Mouse (Mus musculus): ENCODE results near the gene Sbf2.

The Sbf2 gene

DNA sequence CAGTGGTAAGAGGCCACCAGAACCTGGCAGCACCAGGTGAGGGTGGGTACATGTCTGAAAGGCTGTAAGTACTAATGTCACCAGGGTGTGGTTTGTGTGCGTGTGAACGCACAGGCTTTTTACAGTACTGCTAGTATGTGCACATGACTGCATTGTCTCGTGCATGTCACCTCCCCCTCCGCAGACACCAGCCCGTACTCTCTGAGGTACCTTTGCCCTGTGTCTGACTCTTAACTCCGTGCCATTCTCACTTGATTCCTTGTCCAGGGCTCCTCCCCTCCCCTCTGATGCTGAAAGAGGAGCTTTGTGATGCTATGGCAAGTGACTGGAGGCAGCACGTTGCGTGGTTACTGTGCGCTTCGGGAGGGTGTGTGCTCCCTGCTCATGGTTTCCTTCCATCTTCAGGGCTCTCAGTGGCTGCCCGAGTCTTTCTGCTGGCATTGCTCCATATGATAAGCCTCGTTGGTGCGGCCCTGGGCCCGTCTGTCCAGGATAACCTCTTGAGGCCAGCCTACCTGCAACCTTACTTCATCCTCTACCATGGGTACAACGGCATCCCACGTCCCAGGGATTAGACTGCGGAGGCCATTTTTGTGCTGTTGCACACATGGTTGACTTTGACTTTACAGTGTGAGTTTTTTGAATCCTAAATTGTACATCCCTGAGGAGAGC is 315.8 kb downstream of the Sbf2 start:
- 92% methylated on average over 17 of the region's 17 CpGs for WGBS

DNA sequence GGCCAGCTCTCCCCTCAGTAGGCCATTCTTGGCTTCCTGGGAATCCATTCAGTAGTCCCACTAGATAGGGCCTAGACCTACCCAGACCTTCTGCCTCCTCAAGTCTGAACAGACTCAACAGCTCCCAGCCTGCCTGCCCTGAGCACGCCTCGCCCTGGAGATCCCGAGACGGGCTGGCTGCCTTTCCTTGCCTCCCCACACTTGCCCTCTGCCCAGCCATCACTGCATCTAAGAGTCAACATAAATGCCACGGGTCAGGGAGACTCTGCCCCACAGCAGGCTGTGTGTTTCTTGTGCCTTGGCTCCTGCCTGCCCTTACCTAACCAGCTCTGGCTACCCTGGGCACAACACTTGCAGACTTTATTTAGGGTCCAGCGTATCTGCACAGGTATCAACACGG is 316.6 kb downstream of the Sbf2 start:
- 93% methylated on average over 7 of the region's 7 CpGs for WGBS

DNA sequence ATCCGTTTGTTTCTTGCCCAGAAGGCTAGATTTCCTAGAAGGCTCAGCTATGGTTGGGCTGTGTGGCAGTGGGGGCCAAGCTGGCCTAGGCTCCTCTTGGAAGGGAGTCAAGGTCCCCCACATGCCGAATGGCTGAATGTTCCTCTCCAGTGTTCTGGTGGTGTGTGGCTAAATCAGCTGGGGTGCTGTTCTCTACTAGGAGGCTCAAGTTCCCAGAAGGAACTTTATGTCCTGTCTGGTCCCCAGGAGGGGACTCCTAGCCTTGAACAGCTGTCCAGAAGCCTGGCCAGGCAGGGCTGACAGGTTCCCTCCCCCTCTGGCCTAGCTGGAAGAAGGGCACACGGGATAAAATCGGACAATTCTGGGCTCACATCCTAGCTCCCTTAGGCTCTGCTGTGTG is 317.1 kb downstream of the Sbf2 start:
- WGBS: 71% methylated on average over 4 of the region's 4 CpGs

DNA sequence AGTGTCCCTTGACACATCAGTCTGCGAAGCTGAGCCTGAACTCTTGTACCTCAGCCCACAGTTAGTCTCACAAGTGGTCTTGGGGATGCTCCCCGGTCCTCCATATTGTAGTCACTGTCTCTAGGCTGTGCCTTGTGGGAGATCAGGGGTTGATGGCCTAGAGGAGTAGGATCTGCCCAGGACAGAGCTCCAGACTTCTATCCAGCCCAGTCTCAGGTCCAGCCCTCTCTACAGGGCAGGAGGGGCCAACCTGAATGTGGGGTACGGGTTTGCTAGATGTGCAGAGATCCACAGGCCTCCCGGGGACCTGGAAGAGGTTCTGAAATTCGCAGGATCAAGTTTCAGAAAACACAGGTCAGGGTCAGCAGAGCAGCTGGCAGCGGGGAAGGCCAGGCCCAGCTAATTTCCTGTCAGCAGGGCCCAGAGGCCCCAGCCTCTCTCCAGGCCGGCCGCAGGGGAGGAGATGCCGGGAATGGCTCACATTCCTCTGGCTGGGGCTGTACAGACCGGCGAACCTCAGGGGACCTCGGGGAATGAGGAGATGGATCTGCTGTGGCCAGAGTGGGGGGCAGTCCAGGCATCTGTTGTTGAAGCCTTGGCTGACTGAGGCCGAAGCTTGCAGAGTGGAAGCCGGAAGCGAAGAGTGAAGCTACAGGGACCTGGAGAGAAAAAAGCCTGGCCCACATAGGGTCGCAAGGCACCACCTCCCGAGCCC is 317.7 kb downstream of the Sbf2 start:
- WGBS: 69% methylated on average over 17 of the region's 17 CpGs

DNA sequence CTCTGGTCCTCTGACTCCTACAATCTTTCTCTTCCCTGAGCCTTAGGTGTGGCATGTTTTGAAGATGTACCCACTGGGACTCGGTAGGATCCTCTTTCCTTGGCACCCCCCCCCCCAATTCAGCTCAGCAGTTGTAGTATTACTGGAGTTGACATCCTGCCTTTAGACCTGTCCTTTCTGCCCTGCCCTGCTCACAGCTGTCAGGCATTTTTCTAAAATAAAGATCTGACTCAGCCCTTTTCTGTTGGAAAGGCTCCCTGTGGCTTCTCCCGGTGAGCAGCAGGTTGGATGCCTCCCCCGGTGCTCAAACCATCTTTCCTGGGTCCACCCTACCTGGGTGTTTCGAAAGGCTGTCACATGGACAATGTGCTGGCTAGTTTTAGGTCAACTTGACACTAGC is 325.1 kb downstream of the Sbf2 start:
- WGBS: 73% methylated on average over 4 of the region's 4 CpGs

DNA sequence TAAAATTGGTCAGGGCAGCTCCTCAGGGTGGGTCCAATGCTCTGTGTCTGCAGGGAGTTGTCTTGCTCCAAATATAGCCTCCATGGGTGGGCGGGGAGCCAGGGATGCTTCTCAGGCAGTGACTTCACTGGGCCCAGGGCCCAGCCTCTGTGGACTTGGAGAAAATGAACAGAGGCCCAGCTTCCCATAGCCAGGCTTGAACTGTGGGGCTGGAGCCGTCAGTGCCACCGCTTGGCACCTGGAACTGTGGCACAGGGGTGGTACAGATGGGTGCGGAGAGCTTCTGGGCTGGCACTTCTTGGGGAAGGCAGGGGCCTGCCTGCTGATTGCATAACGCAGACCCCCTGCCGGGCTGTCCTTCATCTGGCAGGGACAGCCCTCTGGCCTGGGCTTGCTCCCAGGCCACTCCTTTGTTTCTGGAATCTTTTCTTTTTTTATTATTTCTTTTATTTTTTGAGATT is 326.0 kb downstream of the Sbf2 start:
- WGBS: 57% methylated on average over 6 of the region's 6 CpGs

DNA sequence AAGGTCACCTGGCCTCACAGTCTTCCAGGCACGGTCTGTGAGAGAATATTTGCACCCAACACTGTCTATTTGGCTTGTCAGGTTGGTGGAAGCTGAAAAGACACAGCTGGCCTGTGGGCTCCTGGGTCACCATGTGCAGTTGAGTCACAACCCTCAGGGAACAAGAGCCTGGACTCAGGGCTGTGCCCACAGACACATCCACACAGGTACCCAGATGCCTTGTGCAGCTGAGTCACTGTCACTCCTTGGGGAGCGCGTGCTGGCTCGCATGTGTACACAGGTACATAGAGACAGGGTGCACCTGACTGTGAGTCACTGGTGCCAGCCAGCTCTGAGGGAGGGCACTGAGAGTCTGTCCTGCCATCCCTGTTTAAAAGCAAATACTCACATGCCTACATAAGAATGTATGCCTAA is 326.5 kb downstream of the Sbf2 start:
- 84% methylated on average over 4 of the region's 4 CpGs for WGBS

DNA sequence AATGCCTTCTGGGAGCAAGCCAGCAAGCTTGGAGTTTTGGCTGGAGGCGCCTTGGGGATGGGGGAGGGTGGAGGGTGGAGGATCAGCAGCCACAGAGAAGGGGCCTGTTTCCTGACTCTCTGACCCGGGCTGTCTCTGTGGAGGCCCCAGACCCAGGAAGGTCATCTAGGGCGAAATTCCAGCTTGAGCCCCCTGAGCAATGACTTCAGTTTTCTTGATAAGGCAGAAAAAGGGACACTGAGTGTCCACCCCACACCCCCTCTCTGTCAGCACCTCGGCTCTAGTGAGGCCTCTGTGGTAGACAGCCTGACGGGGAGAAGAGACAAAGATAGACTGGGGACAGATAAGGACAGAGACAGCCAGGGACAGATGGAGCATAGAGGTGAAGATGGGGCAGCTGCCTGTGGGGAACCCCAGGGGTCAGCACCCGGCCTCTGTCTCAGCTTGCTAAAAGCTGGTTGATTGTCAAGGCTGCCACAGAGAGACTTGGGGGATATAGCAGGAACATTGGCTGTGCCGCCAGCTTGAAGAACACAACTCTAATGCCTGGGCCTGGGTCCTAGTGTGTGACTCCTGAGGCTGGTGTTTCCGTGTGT is 327.1 kb downstream of the Sbf2 start:
- WGBS: 78% methylated on average over 8 of the region's 8 CpGs

DNA sequence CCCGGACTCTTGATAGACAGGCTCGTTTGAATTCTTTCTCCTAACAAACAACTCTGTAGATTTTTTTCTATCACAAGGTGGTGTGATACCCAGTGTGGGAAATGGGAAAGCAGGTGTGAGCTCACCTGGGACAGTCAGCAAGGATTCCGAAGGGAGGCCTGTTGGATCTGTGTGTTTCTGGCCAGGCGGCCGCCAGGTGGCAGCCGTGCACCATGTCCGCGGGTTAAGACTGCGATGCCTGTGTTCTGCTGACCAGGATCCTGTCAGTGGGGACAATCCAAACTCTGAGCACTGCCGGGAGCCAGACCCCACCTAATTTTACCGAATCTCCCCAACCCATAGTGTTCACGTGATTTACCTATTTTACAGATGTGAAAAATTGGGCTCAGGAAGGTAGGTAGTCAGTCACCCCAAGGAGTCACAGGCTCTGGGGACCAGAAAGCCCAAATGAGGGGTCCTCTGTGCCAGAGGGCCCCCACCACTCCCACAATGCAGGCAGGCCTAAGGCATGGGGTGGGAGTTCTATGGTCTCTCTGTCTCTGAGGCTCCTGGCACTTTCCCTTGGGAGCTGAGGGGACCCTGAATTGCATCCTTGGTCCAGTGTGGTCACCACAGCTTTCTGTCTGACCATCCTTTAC is 327.8 kb downstream of the Sbf2 start:
- WGBS: 11% methylated on average over 12 of the region's 12 CpGs

DNA sequence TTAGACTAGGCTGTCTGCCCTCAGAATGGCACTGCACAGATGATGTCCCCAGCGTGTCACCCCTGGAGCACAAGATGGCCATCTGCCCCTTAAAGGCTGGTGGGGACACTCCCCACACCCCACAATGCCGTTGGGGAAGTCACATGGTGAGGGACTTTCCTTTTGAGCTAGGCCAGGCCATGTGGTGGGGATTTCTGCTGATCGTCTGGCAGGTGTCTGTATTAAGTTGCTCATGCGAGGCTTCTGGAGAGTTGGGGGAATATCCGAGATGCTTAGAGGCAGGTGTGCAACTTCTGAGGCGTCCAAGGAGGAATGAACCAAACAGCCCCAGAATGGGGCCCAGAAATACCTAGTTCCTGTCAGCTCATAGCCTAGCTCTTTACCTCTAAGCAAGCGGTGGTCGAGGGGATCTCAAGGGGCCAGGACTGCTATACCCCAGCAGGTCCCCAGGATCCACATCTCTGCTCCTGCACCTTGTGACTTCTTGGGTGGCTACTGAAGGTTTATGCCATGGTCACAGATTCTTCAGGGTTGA is 328.5 kb downstream of the Sbf2 start:
- WGBS: 80% methylated on average over 8 of the region's 8 CpGs

DNA sequence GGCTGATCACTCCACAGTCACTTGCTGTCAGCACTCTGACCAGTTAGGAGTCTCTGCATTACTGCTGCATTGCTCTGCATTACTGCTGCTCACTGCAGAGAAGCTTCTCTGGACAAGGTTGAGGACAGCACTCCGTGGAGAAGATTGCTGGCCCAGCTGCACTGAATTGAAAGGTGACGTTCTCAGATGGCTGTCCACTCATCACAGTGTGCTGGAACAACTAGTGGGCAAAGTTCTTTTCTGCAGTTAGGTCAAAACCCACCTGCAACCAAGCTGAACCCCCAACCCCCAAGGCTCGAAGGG is 328.9 kb downstream of the Sbf2 start:
- 86% methylated on average over 3 of the region's 3 CpGs for whole genome bisulfite sequencing

DNA sequence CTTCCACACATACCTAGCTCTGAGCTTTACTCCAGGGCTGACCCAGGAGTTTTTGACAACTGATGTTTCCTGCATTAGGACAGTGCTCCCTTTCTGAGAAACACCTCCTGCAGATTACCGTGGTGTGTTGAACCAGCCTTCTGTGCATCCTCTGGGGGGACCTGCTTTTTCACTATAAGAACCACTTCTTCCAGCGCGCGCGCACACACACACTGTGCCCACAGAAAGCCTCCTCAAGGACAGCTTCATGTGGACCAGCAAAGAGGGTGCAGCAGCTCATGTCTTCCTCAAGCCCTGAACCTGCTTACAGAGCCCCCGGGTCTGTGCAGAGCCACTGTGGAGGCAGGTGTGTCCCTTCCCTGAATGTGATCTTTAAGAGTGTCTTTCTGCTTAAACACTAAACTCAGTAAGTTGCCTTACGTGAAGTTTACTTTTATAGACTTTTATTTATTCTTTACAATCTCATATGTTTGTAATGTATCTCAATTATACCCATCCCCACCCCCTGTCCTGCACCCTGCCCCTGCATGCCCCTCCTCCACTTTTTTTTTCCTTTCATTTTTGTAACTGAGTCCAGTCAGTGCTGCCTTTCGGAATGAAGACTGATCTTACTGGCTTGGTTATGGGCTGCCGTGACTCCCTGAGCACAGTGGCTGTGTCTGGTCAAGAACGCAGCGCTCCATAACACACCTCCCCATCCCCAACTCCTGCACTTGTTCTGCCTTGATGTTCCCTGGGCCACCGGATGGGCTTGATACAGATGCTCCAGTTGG is 329.5 kb downstream of the Sbf2 start:
- 91% methylated on average over 12 of the region's 12 CpGs for WGBS

DNA sequence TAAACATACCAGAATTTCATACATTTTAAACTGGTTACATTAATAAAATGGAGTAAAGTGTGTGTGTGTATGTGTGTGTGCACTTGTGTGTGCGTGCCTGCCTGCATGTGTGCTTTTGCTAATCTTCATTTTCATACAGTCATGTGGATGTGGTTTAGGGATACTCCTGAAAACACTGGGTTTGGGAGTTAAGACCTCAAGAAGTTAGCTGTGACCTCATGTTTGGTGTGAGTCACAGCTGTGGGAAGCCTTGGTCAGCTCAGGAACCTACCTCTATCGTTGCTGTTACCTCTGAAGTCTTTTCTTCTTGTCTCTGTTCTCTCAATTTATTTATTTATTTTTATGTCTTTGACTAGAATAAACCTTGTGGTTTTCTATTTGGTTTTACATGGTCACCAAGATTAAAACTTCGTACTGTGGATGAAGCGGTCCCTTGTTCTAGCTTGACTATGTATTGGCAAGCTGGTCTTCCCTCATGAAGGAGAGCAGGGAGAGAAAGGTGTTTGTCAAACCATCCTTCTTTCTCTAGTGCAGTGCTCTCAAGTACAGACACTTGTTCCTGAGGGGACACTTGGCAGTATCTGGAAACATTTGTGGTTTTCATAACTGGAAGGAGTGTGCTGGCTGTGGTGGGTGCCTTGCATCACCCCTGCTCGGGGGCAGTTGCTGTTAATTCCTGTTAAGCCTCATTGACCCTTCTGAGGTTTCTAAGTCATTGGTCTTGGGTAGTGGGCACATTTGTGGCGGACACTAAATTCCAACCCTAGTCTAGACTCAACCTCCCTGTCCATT is 331.0 kb downstream of the Sbf2 start:
- WGBS: 92% methylated on average over 6 of the region's 6 CpGs

DNA sequence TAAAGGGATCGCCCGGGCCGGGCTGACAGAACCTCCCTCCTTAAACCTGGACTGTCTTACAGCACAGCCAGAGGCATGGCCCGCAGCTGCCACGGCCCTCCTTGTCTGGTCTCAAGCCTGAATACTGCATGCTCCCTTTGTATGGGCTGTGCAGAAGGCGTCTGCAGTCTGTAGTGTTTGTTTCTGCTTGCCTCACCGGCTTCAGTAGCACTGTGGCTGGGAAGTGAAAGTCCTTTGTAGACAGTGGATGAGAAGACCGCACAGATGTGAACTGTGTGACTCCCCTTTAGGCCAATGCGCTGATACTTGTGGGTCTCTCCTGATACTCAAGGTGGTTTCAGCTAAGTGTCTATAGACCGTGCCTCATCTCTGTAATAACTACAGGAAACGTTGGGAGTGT is 331.9 kb downstream of the Sbf2 start:
- 75% methylated on average over 11 of the region's 11 CpGs for whole genome bisulfite sequencing

DNA sequence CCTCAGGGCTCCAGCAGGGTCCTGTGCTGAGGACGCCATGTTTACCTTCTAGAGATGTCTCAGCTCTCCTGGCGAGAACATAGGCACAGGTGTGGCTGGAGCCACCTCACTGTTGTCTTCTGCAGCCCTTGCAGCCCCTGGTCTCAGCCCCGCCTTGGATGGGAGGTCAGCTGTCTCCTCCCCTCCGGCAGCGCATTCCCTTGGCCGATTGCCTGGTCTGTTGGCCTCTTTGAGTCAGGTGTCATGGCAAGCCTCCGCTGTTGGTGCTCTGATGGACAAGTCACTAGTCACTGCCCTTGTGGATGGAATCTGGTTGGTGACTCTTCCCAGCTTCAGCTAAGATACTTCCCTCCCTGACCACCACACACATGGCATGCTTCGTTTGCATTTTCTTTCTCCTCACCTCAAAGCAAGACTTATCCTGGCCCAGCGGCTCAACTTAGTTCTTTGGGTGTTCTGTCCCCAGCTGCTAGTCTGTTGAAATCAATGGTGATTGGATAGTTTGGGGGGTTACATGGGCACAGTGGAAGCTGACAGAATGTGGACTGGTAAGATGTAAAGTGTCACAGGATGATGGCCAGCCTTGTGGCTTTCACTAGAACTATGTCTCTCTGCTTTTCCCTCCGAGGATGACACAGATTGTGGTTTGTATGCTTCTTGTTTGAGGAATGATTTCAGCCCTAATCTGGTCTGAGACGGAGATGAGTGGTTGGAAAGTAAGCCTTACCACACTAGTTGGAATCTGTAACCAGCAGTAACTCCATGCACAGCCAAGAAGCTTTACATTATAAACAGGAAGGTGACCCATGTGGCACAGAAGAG is 333.1 kb downstream of the Sbf2 start:
- 90% methylated on average over 11 of the region's 11 CpGs for WGBS

DNA sequence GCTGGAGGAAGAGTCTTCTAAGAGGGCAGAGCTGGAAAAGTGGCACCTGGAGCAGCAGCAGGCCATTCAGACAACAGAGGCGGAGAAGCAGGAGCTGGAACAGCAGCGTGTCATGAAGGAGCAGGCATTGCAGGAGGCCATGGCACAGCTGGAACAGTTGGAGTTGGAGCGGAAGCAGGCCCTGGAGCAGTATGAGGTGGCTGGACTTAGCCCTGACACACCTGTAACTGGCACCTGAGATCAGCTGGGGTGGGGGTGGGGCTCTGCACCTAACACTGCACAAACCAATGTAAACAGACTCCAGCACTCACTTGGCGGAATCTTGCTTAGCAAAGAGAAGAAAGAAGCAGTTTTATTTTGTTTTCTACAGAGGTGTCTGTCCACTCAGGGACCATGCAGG is 335.5 kb downstream of the Sbf2 start:
- WGBS: 92% methylated on average over 4 of the region's 4 CpGs

DNA sequence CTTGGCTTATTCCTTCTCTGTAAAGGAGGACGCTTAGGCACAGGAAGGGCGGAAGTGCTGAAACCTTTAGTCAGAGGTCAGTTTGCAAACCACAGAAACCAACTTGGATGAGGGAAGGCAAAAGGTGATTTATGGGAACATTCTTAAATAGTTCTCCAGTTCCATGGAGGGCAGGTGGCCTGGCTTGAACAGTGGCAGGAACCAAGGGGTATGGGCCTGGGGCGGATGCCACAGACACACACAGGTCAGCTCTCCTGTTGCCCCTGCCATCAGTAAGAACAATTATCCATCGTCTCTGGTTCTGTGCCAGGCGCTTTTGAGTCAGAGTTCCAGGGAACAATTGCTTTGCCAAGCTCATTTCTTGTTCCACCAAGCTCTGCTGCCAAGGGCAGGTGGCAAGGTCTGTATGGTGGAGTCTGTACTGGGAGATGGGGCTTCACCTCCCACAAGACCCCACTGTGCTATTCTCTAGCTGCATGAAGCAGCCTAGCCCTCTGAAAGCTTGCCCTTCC is 336.9 kb downstream of the Sbf2 start:
- WGBS: 82% methylated on average over 5 of the region's 5 CpGs

DNA sequence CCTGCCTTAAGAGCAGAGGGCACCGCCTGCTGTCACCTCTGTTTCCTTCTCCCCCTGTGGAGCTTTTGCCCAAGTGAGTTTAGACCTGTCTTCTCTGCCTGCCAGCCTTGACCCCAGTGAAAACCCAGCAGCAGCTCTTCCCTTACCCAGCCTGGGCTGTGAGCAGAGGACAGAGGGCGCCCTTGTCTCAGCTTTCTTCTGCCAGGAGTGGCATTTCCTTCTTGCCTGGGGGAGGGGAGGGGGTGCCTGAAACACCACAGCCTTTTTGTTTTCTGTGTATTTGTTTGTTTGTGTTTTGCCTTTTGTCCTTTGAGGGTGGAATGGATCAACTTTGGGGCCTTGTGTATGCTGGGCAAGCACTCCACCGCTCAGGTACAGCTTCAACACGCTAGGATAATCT is 342.3 kb downstream of the Sbf2 start:
- WGBS: 81% methylated on average over 4 of the region's 4 CpGs

DNA sequence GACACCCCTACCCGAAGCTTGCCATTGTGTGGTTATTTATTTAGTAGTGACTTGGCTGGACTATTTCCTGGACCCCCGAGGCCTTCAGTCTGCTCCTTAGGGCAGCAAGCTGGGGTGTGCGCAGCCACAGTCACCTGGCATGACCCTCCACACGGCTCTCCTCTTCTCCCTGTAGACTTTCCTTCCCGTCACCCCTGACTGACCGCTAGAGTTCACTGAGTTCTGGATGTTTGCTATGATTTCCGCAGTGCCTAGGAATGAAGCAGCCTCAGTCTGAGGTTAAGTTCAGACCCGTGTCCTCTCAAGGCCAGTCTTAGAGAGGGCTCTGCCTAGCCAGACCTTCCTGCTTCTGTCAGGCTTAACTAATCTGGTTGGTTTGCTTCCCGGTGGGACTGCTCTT is 342.9 kb downstream of the Sbf2 start:
- 79% methylated on average over 9 of the region's 9 CpGs for WGBS

DNA sequence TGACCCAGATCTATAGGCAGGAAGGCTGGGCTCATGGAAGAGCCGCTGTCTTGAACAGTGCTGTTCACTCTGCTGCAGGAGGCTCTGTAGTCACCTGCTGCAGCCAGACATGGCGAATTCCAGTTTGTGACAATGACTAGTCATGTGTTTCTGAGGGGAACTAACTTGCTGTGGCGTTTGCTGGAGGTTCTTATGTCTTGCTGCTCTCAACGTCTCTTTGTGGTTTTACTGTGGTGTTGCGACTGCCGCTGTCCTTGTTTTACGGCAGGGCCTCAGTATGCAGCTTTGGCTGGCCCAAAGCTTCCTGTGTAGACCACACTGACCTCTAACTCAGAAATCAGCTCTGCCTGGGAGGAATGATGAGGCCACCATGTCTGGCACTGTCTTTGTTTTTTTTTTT is 344.3 kb downstream of the Sbf2 start:
- 87% methylated on average over 7 of the region's 7 CpGs for WGBS
